Mouse (Mus musculus): ENCODE measurements around the gene Dhtkd1. TPM values are rescaled to one million over a fixed set of nuclear protein-coding genes. Genes with fewer than 3 reads are reported as not detected.

The Dhtkd1 gene
- polyA plus RNA-seq, 1 experiment: not detected

DNA sequence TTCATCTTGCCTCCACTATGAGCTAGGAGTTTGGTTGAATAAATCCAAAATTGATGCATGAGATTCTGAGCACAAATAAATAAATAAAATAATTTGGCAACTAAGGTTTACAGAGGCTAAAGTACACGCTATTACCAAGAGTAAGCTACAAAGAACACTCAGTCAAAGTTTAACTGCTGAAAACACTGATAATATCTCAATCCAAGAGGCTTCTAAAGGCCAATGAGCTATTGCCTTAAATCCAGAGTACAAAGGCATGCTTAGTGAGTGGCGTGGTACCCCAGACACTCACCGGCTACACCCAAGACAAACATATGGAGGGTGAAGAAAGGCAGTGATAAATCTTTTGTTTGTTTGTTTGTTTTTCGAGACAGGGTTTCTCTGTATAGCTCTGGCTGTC lies 6.0 kb downstream of the Dhtkd1 start:
- no peaks in the 10 kb centered on the region for H3K27me3 ChIP-seq (ENCODE audit: control insufficient read depth)
- H3K4me1 ChIP-seq (ENCODE audit: control insufficient read depth): peaks cover 12% of the 10 kb centered on the region
- TF ChIP-seq TAL1 (IDR thresholded peaks at IDR 0.05; ENCODE audit: low read length) (no peak), GATA1 (IDR thresholded peaks at IDR 0.05; ENCODE audit: low read length) (no peak)

DNA sequence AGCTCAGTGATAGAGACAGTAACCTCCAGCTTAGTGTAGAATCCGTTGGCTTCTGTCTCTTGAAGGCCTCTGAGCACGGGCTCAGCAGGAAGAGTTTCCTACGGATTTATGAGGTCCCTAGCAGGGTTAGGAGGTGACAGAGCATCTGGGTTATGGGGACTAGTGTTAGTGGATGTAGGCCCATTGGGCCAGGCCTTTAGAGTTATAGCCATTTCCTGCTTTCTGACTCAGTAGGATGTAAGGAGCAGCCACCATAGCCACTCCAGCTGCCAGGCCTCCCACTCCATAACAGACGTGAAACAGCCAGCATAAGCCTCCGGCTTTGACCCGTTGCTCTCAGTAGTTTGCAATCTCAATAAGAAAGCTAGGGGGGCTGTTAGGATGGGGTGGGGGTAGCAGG lies 6.5 kb downstream of the Dhtkd1 start:
- H3K9me3 ChIP-seq (ENCODE audit: control insufficient read depth, low read length): no peaks in the 10 kb centered on the region
- H3K27me3 ChIP-seq (ENCODE audit: control insufficient read depth): no peaks in the 10 kb centered on the region
- no peak for TF ChIP-seq GATA1 (IDR thresholded peaks at IDR 0.05; ENCODE audit: low read length)
- no peak for TF ChIP-seq TAL1 (IDR thresholded peaks at IDR 0.05; ENCODE audit: low read length)
- no peaks in the 10 kb centered on the region for H3K36me3 ChIP-seq (ENCODE audit: control insufficient read depth)
- H3K4me1 ChIP-seq (ENCODE audit: control insufficient read depth): peaks cover 12% of the 10 kb centered on the region
- no peak overlapping the region for H3K4me3 ChIP-seq (replicated peaks)

More for the DNA sequence above, 6.0 kb downstream of the Dhtkd1 start:
- Histone ChIP-seq H3K4me3 (replicated peaks) (no peak overlapping the region), H3K9me3 (ENCODE audit: control insufficient read depth, low read length) (no peaks in the 10 kb centered on the region), H3K36me3 (ENCODE audit: control insufficient read depth) (no peaks in the 10 kb centered on the region)

DNA sequence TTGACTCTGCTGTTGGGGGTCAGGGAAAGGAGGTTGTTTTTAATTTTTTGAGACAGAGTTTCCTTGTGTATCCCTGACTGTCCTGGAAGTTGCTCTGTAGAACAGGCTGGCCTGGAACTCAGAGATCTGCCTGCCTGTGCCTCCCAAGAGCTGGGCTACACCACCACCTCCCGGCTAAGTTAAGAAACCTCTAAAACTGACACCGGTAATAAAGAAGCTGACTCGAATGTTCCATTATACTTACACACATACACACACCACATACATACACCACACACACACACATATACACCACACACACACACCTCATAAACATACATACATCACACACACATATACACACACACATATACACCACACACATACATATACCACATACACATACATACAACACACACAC lies 7.7 kb downstream of the Dhtkd1 start:
- Histone ChIP-seq H3K9me3 (ENCODE audit: control insufficient read depth, low read length) (no peaks in the 10 kb centered on the region), H3K36me3 (ENCODE audit: control insufficient read depth) (no peaks in the 10 kb centered on the region; the same call in 1 of the 2 replicates), H3K27me3 (ENCODE audit: control insufficient read depth) (no peaks in the 10 kb centered on the region), H3K4me1 (ENCODE audit: control insufficient read depth) (peaks cover 10% of the 10 kb centered on the region), H3K4me3 (replicated peaks) (no peak overlapping the region)
- TF ChIP-seq TAL1 (IDR thresholded peaks at IDR 0.05; ENCODE audit: low read length): no peak
- no peak for TF ChIP-seq GATA1 (IDR thresholded peaks at IDR 0.05; ENCODE audit: low read length)

DNA sequence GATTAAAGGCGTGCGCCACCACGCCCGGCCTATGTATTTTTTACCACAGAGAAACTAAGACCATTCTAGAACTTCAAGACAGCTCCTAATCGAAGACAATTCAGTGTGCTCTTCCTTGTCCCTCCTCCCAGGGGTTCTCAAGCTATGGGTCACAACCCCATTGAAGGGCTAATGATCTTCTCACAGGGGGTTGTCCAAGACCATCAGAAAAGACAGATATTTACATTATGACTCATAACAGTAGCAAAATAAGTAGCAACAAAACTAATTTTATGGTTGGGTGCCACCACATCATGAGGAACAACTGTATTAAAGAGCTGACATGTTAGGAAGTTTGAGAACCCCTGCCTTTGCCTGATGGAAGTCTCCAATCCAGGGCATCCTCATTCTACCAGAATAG lies 10.7 kb downstream of the Dhtkd1 start:
- TF ChIP-seq TAL1 (IDR thresholded peaks at IDR 0.05; ENCODE audit: low read length) (no peak), GATA1 (IDR thresholded peaks at IDR 0.05; ENCODE audit: low read length) (no peak)
- Histone ChIP-seq H3K9me3 (ENCODE audit: control insufficient read depth, low read length) (no peaks in the 10 kb centered on the region), H3K4me1 (ENCODE audit: control insufficient read depth) (no peaks in the 10 kb centered on the region), H3K4me3 (replicated peaks) (no peak overlapping the region), H3K27me3 (ENCODE audit: control insufficient read depth) (no peaks in the 10 kb centered on the region), H3K36me3 (ENCODE audit: control insufficient read depth) (peaks cover 9% of the 10 kb centered on the region)

DNA sequence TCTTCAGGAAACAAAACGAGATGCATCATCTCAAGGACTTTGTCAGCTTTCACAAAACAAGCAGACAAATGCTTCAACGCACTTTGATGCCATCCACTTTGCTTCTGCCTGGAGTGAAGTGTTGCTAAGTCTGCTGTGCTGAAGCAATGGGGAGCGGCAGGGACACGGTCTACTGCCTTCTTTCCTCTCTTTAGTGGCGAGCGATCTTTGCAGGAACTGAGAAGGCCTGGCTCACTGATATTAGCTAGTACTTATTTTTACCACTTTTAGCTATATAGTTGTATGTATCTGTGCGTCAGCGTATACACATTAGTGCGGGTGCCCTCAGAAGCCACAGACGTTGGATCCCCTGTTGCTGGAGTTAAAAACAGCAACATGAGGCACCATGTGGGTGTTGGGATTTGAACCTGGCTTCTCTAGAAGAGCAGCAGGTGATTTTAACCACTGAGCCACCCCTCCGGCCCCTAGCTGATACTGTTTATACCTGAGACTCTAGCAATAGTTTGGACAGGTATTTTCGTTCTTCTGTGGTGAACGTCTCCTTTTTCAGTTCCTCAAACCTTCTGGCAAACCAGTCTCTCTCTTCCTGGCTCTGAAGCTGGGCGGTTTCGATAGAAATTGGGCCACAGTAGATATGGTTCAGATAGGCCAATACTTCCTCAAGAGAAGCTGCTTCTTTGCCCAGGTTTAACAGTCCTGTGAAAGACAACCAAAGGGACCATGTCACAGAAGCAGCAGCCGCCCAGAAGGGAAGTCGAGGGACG lies 12.1 kb downstream of the Dhtkd1 start:
- no peaks in the 10 kb centered on the region for H3K9me3 ChIP-seq (ENCODE audit: control insufficient read depth, low read length)
- H3K27me3 ChIP-seq (ENCODE audit: control insufficient read depth): no peaks in the 10 kb centered on the region
- peaks cover 9% of the 10 kb centered on the region for H3K36me3 ChIP-seq (ENCODE audit: control insufficient read depth)
- no peak for TF ChIP-seq TAL1 (IDR thresholded peaks at IDR 0.05; ENCODE audit: low read length)
- no peak for TF ChIP-seq GATA1 (IDR thresholded peaks at IDR 0.05; ENCODE audit: low read length)
- no peak overlapping the region for H3K4me3 ChIP-seq (replicated peaks)
- no peaks in the 10 kb centered on the region for H3K4me1 ChIP-seq (ENCODE audit: control insufficient read depth)

DNA sequence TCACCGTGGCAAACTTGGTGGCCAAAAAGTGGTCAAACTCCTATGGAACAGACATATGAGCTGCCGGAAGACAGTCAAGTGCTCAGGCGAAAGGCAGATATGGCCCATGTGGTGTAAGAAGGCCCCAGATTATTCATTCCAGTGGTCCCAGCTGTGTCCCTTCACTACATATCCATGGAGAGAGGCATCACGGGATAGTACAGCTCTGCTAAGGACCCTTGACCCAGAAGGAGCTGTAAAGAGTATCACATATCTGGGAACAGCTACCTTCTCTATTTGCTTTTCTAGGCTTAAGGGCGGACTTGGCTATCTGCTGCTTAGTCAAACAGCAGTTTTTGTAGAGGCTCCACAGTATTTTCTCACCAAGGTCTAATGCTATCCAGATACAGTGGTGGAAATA lies 12.8 kb downstream of the Dhtkd1 start:
- no peaks in the 10 kb centered on the region for H3K27me3 ChIP-seq (ENCODE audit: control insufficient read depth)
- H3K9me3 ChIP-seq (ENCODE audit: control insufficient read depth, low read length): no peaks in the 10 kb centered on the region
- peaks cover 9% of the 10 kb centered on the region for H3K36me3 ChIP-seq (ENCODE audit: control insufficient read depth)
- H3K4me1 ChIP-seq (ENCODE audit: control insufficient read depth): no peaks in the 10 kb centered on the region
- TF ChIP-seq GATA1 (IDR thresholded peaks at IDR 0.05; ENCODE audit: low read length): no peak
- no peak for TF ChIP-seq TAL1 (IDR thresholded peaks at IDR 0.05; ENCODE audit: low read length)
- H3K4me3 ChIP-seq (replicated peaks): no peak overlapping the region

DNA sequence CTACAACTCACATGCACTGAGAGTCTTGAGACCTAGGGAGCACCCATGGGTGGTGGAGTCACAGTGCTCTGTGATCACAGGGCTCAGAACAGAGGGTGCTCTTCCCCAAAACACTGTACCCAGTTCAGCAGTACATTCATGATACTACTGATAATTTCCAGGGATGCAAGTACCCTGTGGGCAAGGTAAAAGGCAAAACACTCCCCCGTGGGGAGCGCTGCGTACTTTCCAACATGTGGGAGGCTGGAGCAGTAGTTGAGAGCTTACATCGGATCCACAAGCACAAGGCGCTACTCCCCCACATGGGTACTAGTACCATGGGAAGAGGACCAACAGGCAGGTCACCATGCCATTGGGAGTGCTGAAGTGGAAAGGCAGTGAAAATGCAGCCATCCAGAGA lies 15.1 kb downstream of the Dhtkd1 start:
- Histone ChIP-seq H3K4me1 (ENCODE audit: control insufficient read depth) (no peaks in the 10 kb centered on the region), H3K27me3 (ENCODE audit: control insufficient read depth) (no peaks in the 10 kb centered on the region), H3K36me3 (ENCODE audit: control insufficient read depth) (peaks cover 11% of the 10 kb centered on the region), H3K9me3 (ENCODE audit: control insufficient read depth, low read length) (no peaks in the 10 kb centered on the region), H3K4me3 (replicated peaks) (no peak overlapping the region)
- no peak for TF ChIP-seq TAL1 (IDR thresholded peaks at IDR 0.05; ENCODE audit: low read length)
- no peak for TF ChIP-seq GATA1 (IDR thresholded peaks at IDR 0.05; ENCODE audit: low read length)

DNA sequence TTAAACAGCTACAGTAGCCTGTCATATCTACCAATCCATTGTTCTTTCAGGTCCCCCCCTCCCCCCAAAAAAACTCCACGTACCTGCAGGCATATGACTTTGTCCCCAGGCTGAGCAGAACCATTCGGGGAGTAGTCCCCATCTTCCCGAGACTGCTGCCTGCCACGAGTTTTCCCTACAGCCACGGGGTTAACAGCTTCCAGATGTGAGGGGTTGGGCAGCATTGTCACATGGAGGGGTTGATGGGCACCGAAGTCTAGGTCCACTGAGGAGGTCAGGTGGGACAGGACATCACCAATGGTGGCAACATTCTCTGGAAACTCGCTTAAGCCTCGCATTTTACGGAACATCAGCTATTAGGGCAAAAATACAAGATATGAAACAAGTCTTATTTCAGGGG lies 18.8 kb downstream of the Dhtkd1 start:
- no peak overlapping the region for H3K4me3 ChIP-seq (replicated peaks)
- no peaks in the 10 kb centered on the region for H3K9me3 ChIP-seq (ENCODE audit: control insufficient read depth, low read length)
- H3K27me3 ChIP-seq (ENCODE audit: control insufficient read depth): no peaks in the 10 kb centered on the region
- peaks cover 16% of the 10 kb centered on the region for H3K36me3 ChIP-seq (ENCODE audit: control insufficient read depth)
- no peaks in the 10 kb centered on the region for H3K4me1 ChIP-seq (ENCODE audit: control insufficient read depth)
- TF ChIP-seq GATA1 (IDR thresholded peaks at IDR 0.05; ENCODE audit: low read length) (no peak), TAL1 (IDR thresholded peaks at IDR 0.05; ENCODE audit: low read length) (no peak)

DNA sequence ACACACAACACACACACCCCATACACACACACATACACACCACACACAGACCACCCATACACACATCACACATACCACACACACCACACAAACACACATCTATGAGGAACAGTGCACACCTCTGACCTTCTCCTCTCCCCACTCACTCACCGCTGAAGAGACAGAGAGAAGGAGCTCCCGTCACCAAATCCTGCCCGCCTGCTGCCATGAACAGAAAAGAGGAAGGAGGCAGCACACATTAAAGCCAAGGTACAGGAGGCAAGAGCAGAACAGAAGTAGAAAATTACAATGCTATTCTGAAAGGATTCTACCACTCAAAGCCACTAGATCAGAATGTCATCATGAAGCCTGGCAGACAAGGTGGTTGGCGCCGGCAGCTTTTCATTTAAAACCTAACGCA lies 19.8 kb downstream of the Dhtkd1 start:
- no peak for TF ChIP-seq TAL1 (IDR thresholded peaks at IDR 0.05; ENCODE audit: low read length)
- TF ChIP-seq GATA1 (IDR thresholded peaks at IDR 0.05; ENCODE audit: low read length): no peak
- Histone ChIP-seq H3K4me3 (replicated peaks) (no peak overlapping the region), H3K9me3 (ENCODE audit: control insufficient read depth, low read length) (no peaks in the 10 kb centered on the region), H3K4me1 (ENCODE audit: control insufficient read depth) (no peaks in the 10 kb centered on the region), H3K36me3 (ENCODE audit: control insufficient read depth) (peaks cover 14% of the 10 kb centered on the region), H3K27me3 (ENCODE audit: control insufficient read depth) (no peaks in the 10 kb centered on the region)

Measured in erythroblast, embryonic 14.5 days (primary cell).